Mouse (Mus musculus): ENCODE data around the gene Fam98b.

GRCm38 (mm10) chr2:117210416-117211085, 39.0 kb upstream of the Fam98b start:
- TF ChIP-seq CTCF (IDR thresholded peaks at IDR 0.05; ENCODE audit: control insufficient read depth, insufficient read depth, insufficient read length) = no peak
- TF ChIP-seq MYOD1 (IDR thresholded peaks at IDR 0.05; ENCODE audit: control insufficient read depth, insufficient read length, low read depth) = no peak
- TF ChIP-seq USF1 (IDR thresholded peaks at IDR 0.05; ENCODE audit: low read depth) = no peak
- TF ChIP-seq MAX (IDR thresholded peaks at IDR 0.05) = no peak

Data from C2C12 (cell line).